Mouse (Mus musculus): ENCODE data around the gene Rln3.

Rln3 gene

DNA sequence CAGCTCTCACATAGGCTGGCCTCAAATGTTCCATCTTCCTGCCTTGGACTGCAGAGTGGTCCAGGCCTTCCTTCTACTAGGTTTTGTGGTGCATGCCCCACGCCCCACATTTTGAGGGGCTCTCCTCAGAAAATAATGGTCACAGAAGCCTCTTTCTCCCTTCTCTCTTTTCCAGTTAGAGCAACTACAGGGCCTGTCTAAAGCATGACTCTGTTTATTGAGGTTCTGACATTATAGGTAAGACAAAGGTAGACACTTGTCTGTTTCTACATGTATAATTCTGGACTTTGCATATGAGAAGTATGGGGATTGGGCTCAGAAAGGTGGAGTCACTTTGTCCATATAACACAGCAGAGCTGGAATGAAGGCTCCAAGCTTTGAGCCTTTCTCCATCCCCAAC lies 20.2 kb upstream of the Rln3 start, which contains the start of gene Gm10643:
Gm10643 (minus strand) TSS at position 101 of the 400 bp plus-strand sequence.
- no peak for DNase-seq (ENCODE audit: low read depth)

DNA sequence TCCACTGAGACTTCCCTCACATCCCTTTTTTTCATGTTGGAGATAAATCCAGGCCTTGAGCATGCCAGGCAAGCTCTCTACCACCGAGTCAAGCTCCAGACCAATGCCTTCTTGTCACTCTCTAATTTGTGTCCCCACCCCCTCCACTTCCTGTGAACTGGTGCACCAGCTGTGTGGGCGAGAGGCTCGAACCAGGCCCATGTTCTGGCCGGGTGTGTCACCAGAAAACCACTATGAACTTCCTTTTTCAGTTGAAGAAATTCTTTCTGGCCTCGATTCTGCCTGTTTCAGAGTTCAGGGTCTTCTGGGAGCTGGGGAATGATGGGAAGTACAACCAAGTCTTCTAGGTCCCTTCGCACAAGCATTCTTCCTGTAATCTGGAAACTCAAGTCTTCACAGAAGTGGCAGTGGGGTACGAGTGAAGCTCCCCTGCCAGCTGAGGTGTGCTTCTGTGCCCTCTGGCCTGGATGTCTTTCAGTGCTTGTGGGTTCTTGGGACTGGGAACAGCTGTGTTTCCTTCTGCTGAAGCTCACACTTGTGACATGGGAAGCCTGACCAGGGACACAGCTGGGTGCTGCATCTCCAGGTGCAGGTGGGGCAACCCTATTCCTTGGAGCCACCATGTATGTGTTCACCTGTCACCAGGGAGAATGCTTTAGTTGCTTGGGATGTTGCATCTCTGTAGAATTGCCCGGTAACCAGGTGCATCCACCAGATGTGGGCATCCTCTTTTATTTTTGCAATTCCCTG lies 19.2 kb upstream of the Rln3 start:
- peak; percentile 79 for DNase-seq (ENCODE audit: low read depth)

DNA sequence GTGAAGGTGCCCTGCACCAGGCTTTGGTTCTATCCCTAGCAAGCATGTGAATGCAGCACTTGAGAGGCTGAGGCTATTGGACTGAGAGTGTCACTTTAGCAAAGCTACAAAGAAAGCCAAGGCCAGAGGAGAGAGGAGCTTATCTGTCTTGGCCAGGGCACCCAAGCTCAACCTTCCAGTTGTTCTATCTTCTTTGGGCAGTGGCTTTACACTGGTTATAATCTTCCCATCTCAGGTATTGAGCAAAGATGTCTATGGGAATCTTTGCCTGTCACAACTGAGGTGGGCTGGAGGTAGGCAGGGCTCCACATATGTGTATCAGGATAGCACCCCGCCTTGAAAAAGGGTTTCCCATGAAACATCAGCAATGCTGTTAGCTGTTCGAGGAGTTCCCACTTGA lies 15.4 kb upstream of the Rln3 start:
- DNase-seq (ENCODE audit: low read depth): peak; percentile 13

GRCm38 (mm10) chr8:84059226-84059625 lies 14.4 kb upstream of the Rln3 start:
- peak; percentile 37 for DNase-seq (ENCODE audit: low read depth)

GRCm38 (mm10) chr8:84057827-84058226 lies 13.0 kb upstream of the Rln3 start:
- DNase-seq (ENCODE audit: low read depth): no peak

DNA sequence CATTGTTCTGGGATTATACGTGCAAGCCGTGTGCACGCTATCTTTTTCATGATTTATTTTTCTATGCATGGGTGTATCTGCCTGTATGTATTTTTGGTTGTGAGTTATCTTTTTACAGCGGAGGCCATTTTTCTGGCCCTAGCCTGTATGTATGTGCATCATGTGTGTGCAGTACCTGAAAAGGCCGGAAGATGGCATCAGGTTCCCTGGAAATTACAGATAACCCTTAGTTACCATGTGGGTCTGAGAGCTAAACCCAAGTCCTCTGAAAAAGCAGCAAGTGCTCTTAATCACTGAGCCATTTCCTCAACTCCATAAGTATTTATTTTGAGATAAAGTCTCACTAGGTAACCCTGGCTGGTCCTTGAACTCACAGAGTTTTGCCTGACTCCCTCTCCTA lies 8.4 kb upstream of the Rln3 start:
- DNase-seq (ENCODE audit: low read depth): no peak

GRCm38 (mm10) chr8:84052746-84053145 lies 7.9 kb upstream of the Rln3 start:
- DNase-seq (ENCODE audit: low read depth): no peak

DNA sequence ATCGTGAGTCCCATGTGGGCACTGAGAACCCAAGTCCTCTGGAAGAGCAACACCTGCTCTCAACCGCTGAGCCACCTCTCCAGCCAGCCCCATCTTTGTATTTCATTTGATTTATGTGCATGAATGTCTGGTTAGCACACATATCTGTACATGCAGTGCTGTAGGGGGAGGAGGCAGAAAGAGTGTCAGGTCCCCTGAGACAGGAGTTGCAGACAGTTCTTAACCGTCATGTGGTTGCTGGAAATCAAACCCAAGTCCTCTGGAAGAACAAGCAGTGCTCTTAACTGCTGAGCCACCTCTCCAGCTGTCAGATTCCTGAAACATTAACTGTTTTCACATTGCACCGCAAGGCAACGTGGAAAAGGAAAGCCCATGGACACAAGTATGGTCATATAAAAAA lies 3.4 kb upstream of the Rln3 start:
- DNase-seq (ENCODE audit: low read depth): no peak

DNA sequence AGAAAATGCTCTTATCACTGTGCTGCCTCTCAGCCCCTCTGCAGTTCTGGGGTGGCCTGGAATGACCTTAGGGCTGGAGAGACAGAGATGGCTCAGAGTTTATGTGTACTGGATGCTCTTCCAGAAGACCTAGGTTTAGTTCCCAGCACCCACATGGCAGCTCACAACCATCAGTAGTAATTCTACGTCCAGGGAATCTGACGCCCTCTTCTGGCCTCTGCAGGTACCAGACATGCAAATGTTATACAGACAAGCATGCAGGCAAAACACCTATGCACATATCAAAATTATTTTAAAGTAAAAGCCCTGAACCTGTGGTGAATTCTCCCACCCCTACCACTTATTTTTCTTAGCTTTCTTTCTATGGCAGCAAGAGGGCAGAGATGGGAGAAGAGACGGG lies 1.7 kb upstream of the Rln3 start:
- DNase-seq (ENCODE audit: low read depth): no peak

- no peak for DNase-seq (ENCODE audit: low read depth)
These were observed 697 bp downstream of the Rln3 start for GRCm38 (mm10) chr8:84044103-84044502.

GRCm38 (mm10) chr8:84042948-84043342 lies 1.9 kb downstream of the Rln3 start:
- no peak for DNase-seq (ENCODE audit: low read depth)

DNA sequence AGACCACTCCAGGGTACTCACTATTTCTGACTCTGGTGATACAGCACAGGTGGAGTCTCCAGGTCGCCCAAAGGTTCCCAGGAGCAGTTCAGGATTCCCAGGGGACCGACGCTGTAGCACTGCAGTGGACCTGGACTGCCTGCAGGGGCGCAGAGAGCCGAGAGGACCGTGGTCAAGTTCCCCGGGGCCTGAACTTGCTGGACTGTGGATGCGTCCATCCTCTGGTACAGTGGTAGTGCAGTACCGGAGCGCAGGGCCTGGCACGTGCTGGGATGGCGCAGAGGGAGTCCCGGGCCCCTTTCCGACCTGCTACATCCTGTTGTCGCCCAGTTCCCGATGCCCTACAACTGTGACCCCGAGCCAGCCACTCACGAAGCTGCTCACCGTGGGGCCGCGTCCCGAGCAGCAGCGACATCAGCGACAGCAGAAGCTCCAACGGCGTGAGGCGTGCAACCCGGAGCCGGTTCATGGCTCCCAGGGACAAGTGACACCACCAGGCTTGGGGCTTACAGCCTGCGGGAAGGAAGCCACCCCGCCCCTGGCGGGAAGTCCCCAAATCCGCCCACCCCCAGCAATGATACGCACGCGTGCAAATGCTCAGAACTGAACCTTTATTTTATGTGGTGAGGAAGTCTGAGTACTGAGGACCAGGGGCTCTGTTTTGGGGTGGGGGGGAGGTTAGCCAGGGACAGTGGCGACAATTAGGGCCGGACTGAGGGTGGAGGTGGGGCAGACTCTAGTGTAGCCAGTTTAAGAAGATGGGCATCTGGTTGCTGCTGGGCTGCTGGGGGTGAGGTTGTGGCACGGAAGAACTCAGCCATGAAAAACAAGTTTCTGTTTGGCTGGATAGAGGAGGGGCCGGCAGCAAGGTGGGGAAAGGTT lies 2.5 kb downstream of the Rln3 start, which contains the start of gene Il27ra:
Il27ra (minus strand) TSS at position 524 of the 882 bp plus-strand sequence.
- peak; percentile 89 for DNase-seq (ENCODE audit: low read depth)

DNA sequence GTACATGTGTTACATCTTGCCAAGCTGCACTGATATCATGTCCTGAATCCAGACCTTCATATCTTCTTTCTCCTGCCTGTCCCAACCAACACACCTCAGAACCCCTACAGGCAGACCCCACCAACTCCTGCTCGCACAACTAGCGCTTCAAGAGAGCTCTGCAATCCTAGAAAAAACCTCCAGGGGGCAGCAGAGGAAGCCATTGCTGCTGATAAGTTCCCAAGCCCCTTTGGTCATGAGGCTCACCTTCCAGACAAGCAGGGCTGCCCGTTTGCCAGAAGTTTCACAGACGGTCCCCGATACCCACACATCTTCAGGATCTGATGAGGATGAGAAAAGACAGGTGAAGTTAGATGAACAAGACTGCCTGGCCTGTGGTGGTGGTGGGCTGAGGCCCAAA lies 5.8 kb downstream of the Rln3 start:
- peak; percentile 91 for DNase-seq (ENCODE audit: low read depth)

- no peak for DNase-seq (ENCODE audit: low read depth)
These were observed 6.8 kb downstream of the Rln3 start for GRCm38 (mm10) chr8:84038015-84038414.

- no peak for DNase-seq (ENCODE audit: low read depth)
These were observed 12.0 kb downstream of the Rln3 start for GRCm38 (mm10) chr8:84032777-84033176.

DNA sequence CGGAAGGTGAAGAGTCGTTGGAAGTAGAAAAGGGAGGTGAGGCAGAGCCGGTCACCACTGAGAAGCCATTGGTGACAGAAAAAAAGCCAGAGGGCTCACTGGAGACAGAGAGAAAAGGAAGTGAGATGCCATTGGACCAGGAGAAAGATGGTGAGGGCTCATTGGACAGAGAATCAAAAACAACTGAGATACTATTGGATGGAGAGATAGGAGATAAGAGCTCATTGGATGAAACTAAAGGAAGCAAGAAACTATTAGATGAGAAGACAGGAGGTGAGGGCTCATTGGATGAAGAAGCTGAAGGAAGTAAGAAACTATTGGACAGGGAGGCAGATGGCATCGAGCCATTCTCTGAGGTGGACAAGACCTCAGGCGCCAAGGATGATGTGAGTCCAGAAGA lies 15.5 kb downstream of the Rln3 start:
- no peak for DNase-seq (ENCODE audit: low read depth)

- peak; percentile 44 for DNase-seq (ENCODE audit: low read depth)
These were observed 17.4 kb downstream of the Rln3 start for GRCm38 (mm10) chr8:84027449-84027848.

DNA sequence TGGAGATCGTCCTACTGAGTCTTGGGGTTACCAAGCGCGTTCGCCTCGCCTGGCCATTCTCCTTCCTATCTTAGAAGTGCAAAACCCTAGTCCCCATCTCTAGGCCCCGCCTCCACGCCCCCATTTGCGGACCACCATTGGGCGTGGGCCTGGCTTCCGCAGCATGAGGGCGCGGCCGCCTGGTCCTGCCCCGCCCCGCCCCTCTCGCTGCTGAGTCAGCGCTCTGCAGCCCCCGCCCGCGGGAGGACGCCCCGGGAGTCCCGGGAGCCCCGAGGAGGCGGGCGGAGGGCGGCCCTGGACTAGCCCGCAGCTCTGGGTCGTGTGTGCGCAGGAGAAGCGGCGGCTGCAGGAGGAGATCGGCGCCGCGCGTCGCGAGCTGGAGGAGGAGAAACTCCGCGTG lies 18.9 kb downstream of the Rln3 start:
- peak; percentile 44 for DNase-seq (ENCODE audit: low read depth)

- peak; percentile 74 for DNase-seq (ENCODE audit: low read depth)
These were observed 20.6 kb downstream of the Rln3 start for GRCm38 (mm10) chr8:84024171-84024570.

- no peak for DNase-seq (ENCODE audit: low read depth)
These were observed 21.2 kb downstream of the Rln3 start for GRCm38 (mm10) chr8:84023631-84024030.

DNA sequence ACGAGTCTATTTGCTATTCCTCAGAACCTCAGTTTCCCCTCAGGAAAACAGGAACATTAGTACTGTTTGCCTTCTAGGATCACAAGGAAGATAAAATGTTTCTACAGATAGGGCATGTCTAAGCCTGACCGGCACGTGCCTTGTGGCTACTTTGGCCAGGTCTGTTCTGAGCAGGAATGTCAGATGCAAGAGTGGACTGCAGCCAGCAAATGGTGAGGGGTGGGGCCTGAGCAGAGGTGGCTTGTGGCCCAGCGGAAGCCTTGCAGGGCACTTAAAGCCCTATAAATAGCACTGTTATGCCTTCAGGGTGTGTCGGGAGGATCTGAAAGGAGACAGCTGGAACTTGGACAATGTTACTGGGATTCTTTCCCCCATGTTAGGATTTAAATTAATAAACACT lies 21.7 kb downstream of the Rln3 start:
- no peak for DNase-seq (ENCODE audit: low read depth)

DNA sequence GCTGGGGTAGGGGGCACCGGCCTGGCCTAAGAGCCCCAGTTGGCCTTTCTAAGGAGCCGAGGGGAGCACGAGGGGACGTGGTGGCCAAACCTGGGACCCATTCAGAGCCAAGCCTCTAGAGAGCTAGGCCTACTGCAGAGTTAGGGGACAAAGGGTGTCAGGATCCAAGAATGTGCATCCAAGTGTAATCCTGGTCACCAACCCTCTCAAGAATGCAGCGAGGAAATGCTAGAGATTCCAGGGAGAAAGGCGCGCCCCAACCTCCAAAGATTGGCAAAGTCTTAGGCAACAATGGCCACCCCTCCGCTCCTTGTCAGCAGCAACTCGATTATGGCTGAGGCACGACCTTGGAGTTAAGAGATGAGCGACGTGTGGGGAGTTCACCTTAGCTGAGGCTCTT lies 23.2 kb downstream of the Rln3 start:
- no peak for DNase-seq (ENCODE audit: low read depth)

- no peak for DNase-seq (ENCODE audit: low read depth)
These were observed 23.7 kb downstream of the Rln3 start, which contains the start of gene Palm3 for GRCm38 (mm10) chr8:84021096-84021495. TSS of gene Palm3 (plus strand) at chr8:84021471.
